Mouse (Mus musculus) myocyte (in vitro differentiated cells): ENCODE results near the gene Wdfy3.

ENCODE experiments used
- CEBPB ChIP-seq: IDR thresholded peaks from 2 replicates; pipeline ENCODE4 v1.6.1; 2011; ENCODE audit warnings: mild to moderate bottlenecking, moderate library complexity; ENCODE audit not compliant: poor library complexity, insufficient read depth, severe bottlenecking
- MAX ChIP-seq: IDR thresholded peaks from one replicate; pipeline ENCODE4 v1.6.1; 2011; ENCODE audit warnings: low read depth, mild to moderate bottlenecking, control low read depth
- MYOD1 ChIP-seq, 3 experiments: IDR thresholded peaks; one replicate each; pipeline ENCODE4 v1.6.1; 2011; ENCODE audit warnings: control low read depth in 2 of 3, low read depth in 2 of 3, mild to moderate bottlenecking in 2 of 3, moderate library complexity in 1 of 3; ENCODE audit not compliant: insufficient read length in 2 of 3, control insufficient read depth in 1 of 3
- POLR2A ChIP-seq: IDR thresholded peaks from one replicate; pipeline ENCODE4 v1.6.1; 2011; ENCODE audit warnings: low read depth, mild to moderate bottlenecking, control low read depth, moderate library complexity; ENCODE audit not compliant: insufficient read length
- POLR2AphosphoS2 ChIP-seq: IDR thresholded peaks from one replicate; pipeline ENCODE4 v1.6.1; 2011; ENCODE audit warnings: low read depth, control low read depth; ENCODE audit not compliant: insufficient read length
- USF1 ChIP-seq: IDR thresholded peaks from one replicate; pipeline ENCODE4 v1.6.1; 2011; ENCODE audit warnings: low read depth, mild to moderate bottlenecking, control low read depth, moderate library complexity

GRCm38 (mm10) chr5:101958941-101959340 lies 110.8 kb downstream of the Wdfy3 start:
- TF ChIP-seq POLR2AphosphoS2 = no peak
- TF ChIP-seq CEBPB = no peak
- no peak for TF ChIP-seq POLR2A
- TF ChIP-seq USF1 = no peak
- no peak for TF ChIP-seq MYOD1 (IDR thresholded peaks at IDR 0.05; ENCODE audit: control insufficient read depth in 1 of 3, insufficient read length in 2 of 3, low read depth in 2 of 3)
- no peak for TF ChIP-seq MAX
